Mouse (Mus musculus): ENCODE measurements around the gene Liph. TPM values are rescaled to one million over a fixed set of nuclear protein-coding genes. Genes with fewer than 3 reads are reported as not detected.
"Not testable (repeated sequence)": the region's sequence is repeated elsewhere in the genome, so short reads cannot be mapped to it uniquely, and the experiment has no call there.

The Liph gene
- polyA plus RNA-seq, 1 experiment from 2014 or later: 0.96 TPM

GRCm38 (mm10) chr16:21998061-21998460 is 2.6 kb upstream of the Liph start:
- Histone ChIP-seq H3K9me3 (no peaks in the 10 kb centered on the region), H3K9ac (no peak overlapping the region), H3K4me3 (no peak overlapping the region), H3K4me2 (no peak overlapping the region), H3K27ac (no peak overlapping the region), H3K36me3 (no peaks in the 10 kb centered on the region), H3K27me3 (peaks cover 6% of the 10 kb centered on the region; the same call in 1 of the 2 replicates), H3K4me1 (peaks cover 5% of the 10 kb centered on the region; the same call in 1 of the 2 replicates)
- no peak for ATAC-seq (ENCODE audit: insufficient number of reproducible peaks, insufficient read depth, low FRiP score, low TSS enrichment, low read depth)
- WGBS: 81% methylated on average over 5 of the region's 5 CpGs

DNA sequence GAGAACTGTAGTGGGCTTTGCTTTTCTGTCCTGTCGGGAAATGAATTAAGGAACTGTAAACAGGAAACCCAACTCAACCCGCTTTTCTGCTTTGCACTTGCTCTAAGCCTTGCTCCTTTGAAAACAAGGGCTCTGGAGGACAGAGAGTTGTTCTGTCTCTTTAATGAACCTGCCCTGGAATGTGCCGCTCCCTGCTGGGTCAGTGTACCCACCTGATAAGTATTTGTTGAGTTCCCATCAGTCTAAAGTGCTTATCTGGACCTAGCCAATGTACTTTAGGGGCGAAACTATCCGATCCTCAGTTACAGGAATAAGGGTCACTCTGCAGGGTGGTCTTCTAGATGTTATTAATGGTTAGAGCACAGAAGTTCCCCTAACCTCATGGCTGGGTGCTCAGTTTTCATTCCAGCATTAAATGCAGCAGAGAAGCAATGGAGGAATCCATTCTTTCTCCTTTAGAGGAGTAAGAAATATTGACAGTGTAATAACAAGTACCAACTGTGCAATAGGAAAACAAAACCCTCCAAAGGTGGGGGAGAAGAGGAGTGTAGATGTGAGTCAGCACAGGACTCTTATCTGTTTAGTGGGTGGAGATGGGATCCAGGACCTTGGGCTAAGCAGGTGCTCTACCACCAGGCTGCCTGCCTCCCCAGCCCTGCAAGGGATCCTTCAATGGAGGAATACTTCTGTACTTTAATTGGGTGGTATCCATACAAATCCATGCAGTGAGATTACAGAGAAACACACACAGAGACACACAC is 1.6 kb upstream of the Liph start:
- Histone ChIP-seq H3K4me2 (no peak overlapping the region), H3K9ac (no peak overlapping the region), H3K9me3 (no peaks in the 10 kb centered on the region), H3K27ac (no peak overlapping the region), H3K27me3 (peaks cover 6% of the 10 kb centered on the region; the same call in 1 of the 2 replicates), H3K4me1 (peaks cover 5% of the 10 kb centered on the region; the same call in 1 of the 2 replicates), H3K36me3 (no peaks in the 10 kb centered on the region), H3K4me3 (no peak overlapping the region)
- ATAC-seq (ENCODE audit: insufficient number of reproducible peaks, insufficient read depth, low FRiP score, low TSS enrichment, low read depth): no peak
- WGBS: 53% methylated on average over 5 of the region's 5 CpGs

- Histone ChIP-seq H3K4me1 (peaks cover 5% of the 10 kb centered on the region; the same call in 1 of the 2 replicates), H3K4me2 (no peak overlapping the region), H3K9ac (no peak overlapping the region), H3K27ac (no peak overlapping the region), H3K36me3 (no peaks in the 10 kb centered on the region), H3K9me3 (no peaks in the 10 kb centered on the region), H3K4me3 (no peak overlapping the region), H3K27me3 (peaks cover 6% of the 10 kb centered on the region; the same call in 1 of the 2 replicates)
- no peak for ATAC-seq (ENCODE audit: insufficient number of reproducible peaks, insufficient read depth, low FRiP score, low TSS enrichment, low read depth)
- WGBS: 43% methylated on average over 4 of the region's 4 CpGs
Measured at GRCm38 (mm10) chr16:21996402-21996801, 939 bp upstream of the Liph start.

DNA sequence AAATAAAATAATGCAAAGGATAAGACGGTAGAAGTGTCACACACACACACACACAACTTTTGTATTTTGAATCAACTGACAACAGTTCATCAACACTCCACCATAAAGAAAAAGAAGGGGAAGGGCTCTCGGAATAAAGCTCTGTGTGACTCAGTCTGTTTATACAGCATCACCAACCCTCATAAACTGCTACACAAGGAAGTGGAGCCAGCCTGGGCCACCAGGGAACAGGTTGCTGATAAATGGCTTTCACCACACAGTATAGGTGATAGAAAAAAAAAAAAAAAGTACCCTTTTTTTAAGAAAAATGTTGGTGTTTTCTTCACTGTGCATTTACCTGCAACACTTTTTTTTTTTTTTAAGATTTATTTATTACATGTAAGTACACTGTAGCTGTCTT is 3.7 kb downstream of the Liph start:
- ATAC-seq (ENCODE audit: insufficient number of reproducible peaks, insufficient read depth, low FRiP score, low TSS enrichment, low read depth): no peak
- Histone ChIP-seq H3K9ac (no peak overlapping the region), H3K27me3 (no peaks in the 10 kb centered on the region; the same call in 1 of the 2 replicates), H3K27ac (no peak overlapping the region), H3K4me1 (peaks cover 5% of the 10 kb centered on the region; the same call in 1 of the 2 replicates), H3K36me3 (no peaks in the 10 kb centered on the region), H3K4me3 (no peak overlapping the region), H3K4me2 (no peak overlapping the region), H3K9me3 (no peaks in the 10 kb centered on the region)
- WGBS: 72% methylated on average over 2 of the region's 2 CpGs

- not testable (repeated sequence) for H3K4me1 ChIP-seq; H3K4me3 ChIP-seq; H3K9me3 ChIP-seq; H3K27ac ChIP-seq; H3K9ac ChIP-seq; H3K36me3 ChIP-seq; ATAC-seq (ENCODE audit: insufficient number of reproducible peaks, insufficient read depth, low FRiP score, low TSS enrichment, low read depth); H3K4me2 ChIP-seq; H3K27me3 ChIP-seq
Measured at GRCm38 (mm10) chr16:21990893-21991292, 4.6 kb downstream of the Liph start.

DNA sequence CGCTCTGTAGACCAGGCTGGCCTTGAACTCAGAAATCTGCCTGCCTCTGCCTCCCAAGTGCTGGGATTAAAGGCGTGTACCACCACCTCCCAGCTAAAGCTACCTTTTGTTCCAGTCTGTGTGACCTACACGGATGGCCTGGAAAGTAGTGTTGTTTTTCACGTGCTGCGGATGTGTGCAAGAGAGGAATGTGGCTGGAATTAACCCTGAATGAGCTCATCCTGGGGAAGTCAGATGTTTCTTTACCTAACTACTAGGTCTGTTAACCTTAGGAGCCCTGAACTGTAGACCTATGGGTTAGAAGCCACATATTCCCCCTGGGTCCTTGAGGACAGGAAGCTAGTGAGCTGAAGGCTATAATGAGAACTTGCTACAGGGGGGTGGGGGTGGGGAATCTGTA is 7.5 kb downstream of the Liph start:
- no peaks in the 10 kb centered on the region for H3K9me3 ChIP-seq
- H3K9ac ChIP-seq: no peak overlapping the region
- H3K27ac ChIP-seq: no peak overlapping the region
- no peak overlapping the region for H3K4me2 ChIP-seq
- H3K36me3 ChIP-seq: no peaks in the 10 kb centered on the region
- no peak overlapping the region for H3K4me3 ChIP-seq
- 49% methylated on average over 5 of the region's 5 CpGs for WGBS
- H3K27me3 ChIP-seq: no peaks in the 10 kb centered on the region
- H3K4me1 ChIP-seq: no peaks in the 10 kb centered on the region
- ATAC-seq (ENCODE audit: insufficient number of reproducible peaks, insufficient read depth, low FRiP score, low TSS enrichment, low read depth): no peak

- no peak overlapping the region for H3K4me2 ChIP-seq
- no peaks in the 10 kb centered on the region for H3K4me1 ChIP-seq
- H3K36me3 ChIP-seq: no peaks in the 10 kb centered on the region
- WGBS: 45% methylated on average over 3 of the region's 3 CpGs
- no peak for ATAC-seq (ENCODE audit: insufficient number of reproducible peaks, insufficient read depth, low FRiP score, low TSS enrichment, low read depth)
- H3K9ac ChIP-seq: no peak overlapping the region
- no peak overlapping the region for H3K4me3 ChIP-seq
- no peaks in the 10 kb centered on the region for H3K9me3 ChIP-seq
- H3K27ac ChIP-seq: no peak overlapping the region
- H3K27me3 ChIP-seq: no peaks in the 10 kb centered on the region
Measured at GRCm38 (mm10) chr16:21986191-21986590, 9.3 kb downstream of the Liph start.

- Histone ChIP-seq H3K36me3 (no peaks in the 10 kb centered on the region), H3K4me3 (no peak overlapping the region), H3K9ac (no peak overlapping the region), H3K4me1 (no peaks in the 10 kb centered on the region), H3K27ac (no peak overlapping the region), H3K9me3 (no peaks in the 10 kb centered on the region), H3K4me2 (no peak overlapping the region), H3K27me3 (no peaks in the 10 kb centered on the region)
- WGBS: 82% methylated on average over 12 of the region's 12 CpGs
- no peak for ATAC-seq (ENCODE audit: insufficient number of reproducible peaks, insufficient read depth, low FRiP score, low TSS enrichment, low read depth)
Measured at GRCm38 (mm10) chr16:21984091-21984490, 11.4 kb downstream of the Liph start.

DNA sequence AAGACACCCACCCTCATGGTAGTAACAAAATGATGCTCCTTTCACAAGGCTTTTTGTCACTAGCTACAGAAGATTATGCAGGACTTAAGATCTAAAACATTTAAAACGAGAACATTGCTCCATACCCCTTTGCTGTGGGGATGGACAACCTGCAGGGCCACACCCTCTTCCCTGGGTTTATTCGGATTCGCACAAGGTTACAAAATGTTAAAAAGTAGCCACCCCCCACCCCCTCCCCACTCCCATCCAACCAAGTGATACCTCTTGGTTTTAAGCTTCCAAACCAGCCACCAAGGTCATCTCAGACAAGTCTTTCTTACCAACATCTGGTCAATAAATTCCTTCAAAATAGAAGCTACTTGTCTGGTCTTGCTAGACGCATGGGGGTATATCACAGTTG is 11.9 kb downstream of the Liph start:
- Histone ChIP-seq H3K4me1 (no peaks in the 10 kb centered on the region), H3K9me3 (no peaks in the 10 kb centered on the region), H3K27me3 (no peaks in the 10 kb centered on the region), H3K27ac (no peak overlapping the region), H3K9ac (no peak overlapping the region), H3K36me3 (no peaks in the 10 kb centered on the region), H3K4me3 (no peak overlapping the region), H3K4me2 (no peak overlapping the region)
- no peak for ATAC-seq (ENCODE audit: insufficient number of reproducible peaks, insufficient read depth, low FRiP score, low TSS enrichment, low read depth)
- WGBS: 91% methylated on average over 4 of the region's 4 CpGs

DNA sequence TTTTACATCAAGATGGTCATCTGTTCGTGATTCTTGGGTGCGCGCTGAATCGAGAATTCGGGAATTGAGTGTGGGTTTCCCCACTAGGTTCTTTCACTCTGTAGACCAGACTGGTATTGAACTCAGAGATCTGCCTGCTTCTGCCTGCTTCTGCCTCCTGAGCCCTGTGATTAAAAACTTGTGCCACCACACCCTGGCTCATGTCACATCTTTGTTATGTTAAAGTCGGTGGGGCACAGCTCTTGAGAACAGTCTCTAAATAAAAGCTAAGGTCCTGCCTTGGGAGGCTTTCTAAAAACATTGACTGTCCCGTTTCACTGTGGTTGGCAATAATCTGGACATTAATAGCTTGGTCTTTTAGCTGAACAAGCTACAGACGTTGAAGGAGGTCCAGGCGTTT is 12.3 kb downstream of the Liph start:
- H3K4me1 ChIP-seq: no peaks in the 10 kb centered on the region
- WGBS: 94% methylated on average over 9 of the region's 9 CpGs
- no peak overlapping the region for H3K27ac ChIP-seq
- H3K4me2 ChIP-seq: no peak overlapping the region
- H3K27me3 ChIP-seq: no peaks in the 10 kb centered on the region
- H3K4me3 ChIP-seq: no peak overlapping the region
- H3K9ac ChIP-seq: no peak overlapping the region
- H3K9me3 ChIP-seq: no peaks in the 10 kb centered on the region
- no peaks in the 10 kb centered on the region for H3K36me3 ChIP-seq
- ATAC-seq (ENCODE audit: insufficient number of reproducible peaks, insufficient read depth, low FRiP score, low TSS enrichment, low read depth): no peak

DNA sequence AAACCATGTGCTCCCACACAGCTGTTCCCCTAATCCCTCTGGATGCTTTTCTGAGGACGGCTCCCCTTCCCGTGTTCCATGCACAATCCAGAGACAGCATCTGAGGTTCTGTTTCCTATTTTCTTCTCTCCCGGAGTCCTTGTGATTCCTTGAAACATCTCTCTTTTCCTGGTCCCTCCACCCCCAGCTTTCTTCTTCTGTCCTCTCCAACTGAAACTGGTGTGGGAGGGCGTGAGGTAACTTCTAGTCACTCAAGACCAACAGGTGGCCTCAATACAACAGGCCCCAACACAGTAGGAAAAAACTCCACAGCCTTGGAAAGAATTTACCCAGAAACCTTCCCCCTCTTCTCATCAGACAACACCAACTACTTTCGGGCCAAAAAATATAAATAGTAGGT is 18.1 kb downstream of the Liph start:
- peaks cover 6% of the 10 kb centered on the region for H3K4me1 ChIP-seq
- H3K36me3 ChIP-seq: no peaks in the 10 kb centered on the region
- 44% methylated on average over 5 of the region's 5 CpGs for WGBS
- H3K9ac ChIP-seq: no peak overlapping the region
- no peak for ATAC-seq (ENCODE audit: insufficient number of reproducible peaks, insufficient read depth, low FRiP score, low TSS enrichment, low read depth)
- H3K27ac ChIP-seq: no peak overlapping the region
- H3K9me3 ChIP-seq: no peaks in the 10 kb centered on the region
- H3K4me3 ChIP-seq: no peak overlapping the region
- H3K27me3 ChIP-seq: peaks cover 13% of the 10 kb centered on the region
- no peak overlapping the region for H3K4me2 ChIP-seq

- H3K4me3 ChIP-seq: peak overlapping the region; percentile 18
- H3K9ac ChIP-seq: peak overlapping the region; percentile 51
- peak overlapping the region; percentile 51 for H3K4me2 ChIP-seq
- H3K27ac ChIP-seq: no peak overlapping the region
- H3K36me3 ChIP-seq: no peaks in the 10 kb centered on the region
- no peaks in the 10 kb centered on the region for H3K9me3 ChIP-seq
- peaks cover 6% of the 10 kb centered on the region for H3K4me1 ChIP-seq
- H3K27me3 ChIP-seq: peaks cover 13% of the 10 kb centered on the region
- WGBS: 4% methylated on average over 16 of the region's 16 CpGs
- ATAC-seq (ENCODE audit: insufficient number of reproducible peaks, insufficient read depth, low FRiP score, low TSS enrichment, low read depth): no peak
Measured at GRCm38 (mm10) chr16:21976203-21976602, 19.3 kb downstream of the Liph start.
